Mouse (Mus musculus) intestine, embryonic 14.5 days (tissue): ENCODE measurements at regions not wholly inside any gene's neighbourhood (a gene's known extent, or its start where the extent isn't known, plus 50 kb on each side); places are given as distances from the start of the nearest gene placed in this dataset.

Experiments used
- ATAC-seq: fragments of 200-750 bp; cut with Nextera tagmentation; replicated peaks from 2 replicates; pipeline ENCODE4 v1.8.0; 2017; ENCODE audit warnings: low read depth, moderate number of reproducible peaks, moderate TSS enrichment, moderate library complexity; ENCODE audit not compliant: low FRiP score, low TSS enrichment
- DNase-seq: peaks from one replicate; pipeline ENCODE4 v3.0.0-alpha.2; 2018; ENCODE audit warnings: low spot score
- H3K27ac ChIP-seq: fragments of 300-500 bp; sonication (generic); 2 replicates; pipeline ENCODE4 v1.5.1; 2014; ENCODE audit warnings: low read depth, mild to moderate bottlenecking, control low read depth
- H3K27me3 ChIP-seq: fragments of 300-500 bp; sonication (generic); replicated peaks from 2 replicates; pipeline ENCODE4 v1.6.1; 2014; ENCODE audit warnings: low read length, control low read depth; ENCODE audit not compliant: control insufficient read depth, insufficient read depth
- H3K36me3 ChIP-seq: fragments of 300-500 bp; sonication (generic); 2 replicates; pipeline ENCODE4 v1.6.1; 2014; ENCODE audit warnings: low read length, control low read depth; ENCODE audit not compliant: control insufficient read depth, insufficient read depth
- H3K4me1 ChIP-seq: fragments of 300-500 bp; sonication (generic); replicated peaks from 2 replicates; pipeline ENCODE4 v1.6.1; 2014; ENCODE audit warnings: low read length, control low read depth, mixed read lengths; ENCODE audit not compliant: control insufficient read depth, insufficient read depth
- H3K4me2 ChIP-seq: fragments of 300-500 bp; sonication (generic); 2 replicates; pipeline ENCODE4 v1.6.1; 2014; ENCODE audit warnings: low read length
- H3K4me3 ChIP-seq: fragments of 300-500 bp; sonication (generic); 2 replicates; pipeline ENCODE4 v1.5.1; 2014; ENCODE audit warnings: low read depth, low read length, control low read depth, mixed read lengths
- H3K9ac ChIP-seq: fragments of 300-500 bp; sonication (generic); 2 replicates; pipeline ENCODE4 v1.6.1; 2014; ENCODE audit warnings: mild to moderate bottlenecking, low read length
- H3K9me3 ChIP-seq: fragments of 300-500 bp; sonication (generic); 2 replicates; pipeline ENCODE4 v1.6.1; 2016; ENCODE audit warnings: low read length, control low read depth; ENCODE audit not compliant: control insufficient read depth
- WGBS: fragments of 180-500 bp; shearing (Covaris S2); extraction: QIAGEN DNeasy Blood & Tissue Kit; methylation state at CpG from one replicate; pipeline ENCODE4 v1.1.7; 2014; 5-methylcytosine and 5-hydroxymethylcytosine counted together

- 57% methylated on average over 5 of the region's 5 CpGs for WGBS
- Histone ChIP-seq H3K4me1 (no peaks in the 10 kb centered on the region), H3K27ac (no peak overlapping the region), H3K27me3 (no peaks in the 10 kb centered on the region), H3K9ac (no peak overlapping the region), H3K36me3 (no peaks in the 10 kb centered on the region), H3K9me3 (no peaks in the 10 kb centered on the region), H3K4me2 (no peak overlapping the region), H3K4me3 (no peak overlapping the region)
- ATAC-seq (no peak), DNase-seq (no peak)
These were observed 180.9 kb upstream of the Tmco5 start for GRCm38 (mm10) chr2:116697542-116697941.

- no peaks in the 10 kb centered on the region for H3K4me1 ChIP-seq
- no peak for ATAC-seq
These were observed 173.8 kb upstream of the Tmco5 start for GRCm38 (mm10) chr2:116704705-116705104.

GRCm38 (mm10) chr2:116709608-116710007 lies 168.9 kb upstream of the Tmco5 start:
- no peaks in the 10 kb centered on the region for H3K27me3 ChIP-seq
- H3K9ac ChIP-seq = no peak overlapping the region
- H3K4me3 ChIP-seq = no peak overlapping the region
- ATAC-seq = no peak
- H3K27ac ChIP-seq = no peak overlapping the region
- no peak for DNase-seq
- 58% methylated on average over 4 of the region's 4 CpGs for WGBS
- no peak overlapping the region for H3K4me2 ChIP-seq
- no peaks in the 10 kb centered on the region for H3K36me3 ChIP-seq
- H3K9me3 ChIP-seq = no peaks in the 10 kb centered on the region
- no peaks in the 10 kb centered on the region for H3K4me1 ChIP-seq

More at GRCm38 (mm10) chr2:116704705-116705104, 173.8 kb upstream of the Tmco5 start:
- Histone ChIP-seq H3K4me2 (no peak overlapping the region), H3K9me3 (no peaks in the 10 kb centered on the region), H3K27me3 (no peaks in the 10 kb centered on the region), H3K4me3 (no peak overlapping the region), H3K9ac (no peak overlapping the region), H3K27ac (no peak overlapping the region), H3K36me3 (no peaks in the 10 kb centered on the region)
- DNase-seq = no peak

- Histone ChIP-seq H3K4me1 (no peaks in the 10 kb centered on the region), H3K4me3 (no peak overlapping the region), H3K27me3 (no peaks in the 10 kb centered on the region), H3K36me3 (no peaks in the 10 kb centered on the region), H3K27ac (no peak overlapping the region), H3K9me3 (no peaks in the 10 kb centered on the region), H3K4me2 (no peak overlapping the region), H3K9ac (no peak overlapping the region)
- WGBS = 82% methylated on average over 9 of the region's 9 CpGs
- ATAC-seq (no peak), DNase-seq (no peak)
These were observed 161.8 kb upstream of the Tmco5 start for GRCm38 (mm10) chr2:116716529-116717201.

- no peak overlapping the region for H3K27ac ChIP-seq
- no peaks in the 10 kb centered on the region for H3K4me1 ChIP-seq
- H3K36me3 ChIP-seq = no peaks in the 10 kb centered on the region
- no peak for DNase-seq
- no peaks in the 10 kb centered on the region for H3K27me3 ChIP-seq
- no peaks in the 10 kb centered on the region for H3K9me3 ChIP-seq
- no peak overlapping the region for H3K4me2 ChIP-seq
- no peak overlapping the region for H3K9ac ChIP-seq
- no peak overlapping the region for H3K4me3 ChIP-seq
- 74% methylated on average over 5 of the region's 5 CpGs for WGBS
- ATAC-seq = no peak
These were observed 159.9 kb upstream of the Tmco5 start for GRCm38 (mm10) chr2:116718637-116719036.

- Histone ChIP-seq H3K4me3 (no peak overlapping the region), H3K9me3 (no peaks in the 10 kb centered on the region), H3K9ac (no peak overlapping the region), H3K4me2 (no peak overlapping the region), H3K36me3 (no peaks in the 10 kb centered on the region), H3K27me3 (no peaks in the 10 kb centered on the region), H3K27ac (no peak overlapping the region), H3K4me1 (no peaks in the 10 kb centered on the region)
- 51% methylated on average over 1 of the region's 1 CpGs for WGBS
- ATAC-seq (no peak), DNase-seq (no peak)
These were observed 150.9 kb upstream of the Tmco5 start for GRCm38 (mm10) chr2:116727591-116727990.

GRCm38 (mm10) chr2:116735702-116736101 lies 142.8 kb upstream of the Tmco5 start:
- H3K9ac ChIP-seq = no peak overlapping the region
- H3K4me3 ChIP-seq = no peak overlapping the region
- 14% methylated on average over 3 of the region's 3 CpGs for WGBS
- ATAC-seq = peak; percentile 64; the same call in 1 of the 2 replicates
- no peak overlapping the region for H3K4me2 ChIP-seq
- no peaks in the 10 kb centered on the region for H3K27me3 ChIP-seq
- H3K27ac ChIP-seq = no peak overlapping the region
- no peaks in the 10 kb centered on the region for H3K4me1 ChIP-seq
- DNase-seq = peak; percentile 51
- H3K9me3 ChIP-seq = no peaks in the 10 kb centered on the region
- no peaks in the 10 kb centered on the region for H3K36me3 ChIP-seq

- 62% methylated on average over 15 of the region's 15 CpGs for WGBS
- Histone ChIP-seq H3K4me1 (no peaks in the 10 kb centered on the region), H3K9ac (no peak overlapping the region), H3K4me3 (no peak overlapping the region), H3K4me2 (no peak overlapping the region), H3K27me3 (no peaks in the 10 kb centered on the region), H3K36me3 (no peaks in the 10 kb centered on the region), H3K9me3 (no peaks in the 10 kb centered on the region), H3K27ac (no peak overlapping the region)
- ATAC-seq (no peak), DNase-seq (no peak)
These were observed 109.9 kb upstream of the Tmco5 start for GRCm38 (mm10) chr2:116768459-116769047.

GRCm38 (mm10) chr2:116769186-116769585 lies 109.3 kb upstream of the Tmco5 start:
- no peaks in the 10 kb centered on the region for H3K36me3 ChIP-seq
- H3K4me3 ChIP-seq = no peak overlapping the region
- no peaks in the 10 kb centered on the region for H3K9me3 ChIP-seq
- WGBS = 78% methylated on average over 4 of the region's 4 CpGs
- no peak overlapping the region for H3K4me2 ChIP-seq
- DNase-seq (no peak), ATAC-seq (no peak)
- H3K27me3 ChIP-seq = no peaks in the 10 kb centered on the region
- H3K4me1 ChIP-seq = no peaks in the 10 kb centered on the region
- H3K27ac ChIP-seq = no peak overlapping the region
- H3K9ac ChIP-seq = no peak overlapping the region
